Mouse (Mus musculus) heart, adult 11 months (tissue): Measurements from ENCODE around the gene Hacd2.

Experiments used
- DNase-seq: peaks from one replicate; pipeline ENCODE4 v3.0.0; 2022

The Hacd2 gene

DNA sequence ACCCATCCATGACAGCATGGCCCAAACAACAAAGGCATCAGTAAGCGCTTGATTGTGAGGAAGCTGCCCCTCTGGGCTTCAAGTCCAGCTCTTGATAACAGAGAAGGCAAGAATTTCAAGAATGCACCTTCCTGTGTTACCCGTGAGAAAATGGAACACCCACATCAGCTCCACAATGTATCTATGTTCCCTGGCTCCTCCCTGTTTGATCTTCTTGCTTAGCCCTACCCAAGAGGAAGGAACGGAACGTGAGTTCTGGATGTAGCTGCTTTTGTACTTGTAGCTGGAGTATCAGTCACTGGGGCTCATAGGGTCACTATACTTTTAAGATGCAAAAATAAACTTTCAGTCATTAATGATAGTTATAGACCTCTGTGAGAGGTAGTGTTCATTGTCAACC is 98.4 kb downstream of the Hacd2 start:
- DNase-seq, result peak; percentile 55

DNA sequence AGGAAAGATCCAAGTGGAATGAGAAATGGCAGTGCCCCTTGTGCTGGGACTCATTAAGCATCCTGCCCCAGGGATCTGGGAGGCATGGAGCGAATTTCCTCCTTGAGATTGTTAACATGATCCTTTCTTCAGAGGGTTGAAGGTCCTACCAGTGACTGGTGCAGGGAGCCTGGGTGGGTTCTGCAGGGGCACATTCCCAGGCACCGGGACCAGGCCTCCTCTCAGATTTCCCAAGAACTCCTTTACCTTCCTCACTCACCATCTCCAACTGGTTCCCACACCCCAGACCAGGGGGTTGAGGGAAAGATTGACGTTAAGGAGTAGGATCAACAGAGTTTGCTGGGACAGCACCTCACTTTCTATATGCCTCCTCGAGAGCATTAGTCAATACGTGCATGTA is 105.0 kb downstream of the Hacd2 start:
- no peak for DNase-seq

DNA sequence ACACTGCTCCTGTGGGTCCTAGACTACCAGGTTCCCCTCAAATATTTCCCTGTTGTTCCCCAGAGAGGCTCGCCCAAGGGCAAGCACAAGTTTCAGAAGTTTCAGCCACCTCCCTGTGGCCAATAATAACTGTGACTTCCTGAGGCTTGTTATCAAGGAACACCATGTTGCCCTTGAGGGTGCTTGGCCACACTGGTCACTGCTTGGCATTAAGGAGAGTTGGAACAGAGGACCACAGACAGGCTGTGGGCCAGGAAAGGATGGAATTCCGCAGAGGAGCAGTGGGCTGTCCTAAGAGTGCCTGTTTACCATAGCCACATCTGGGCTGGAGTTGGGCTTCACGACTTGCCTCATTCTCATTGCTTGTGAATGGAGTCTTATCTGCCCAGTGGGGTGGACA is 107.9 kb downstream of the Hacd2 start:
- DNase-seq, result peak; percentile 98

DNA sequence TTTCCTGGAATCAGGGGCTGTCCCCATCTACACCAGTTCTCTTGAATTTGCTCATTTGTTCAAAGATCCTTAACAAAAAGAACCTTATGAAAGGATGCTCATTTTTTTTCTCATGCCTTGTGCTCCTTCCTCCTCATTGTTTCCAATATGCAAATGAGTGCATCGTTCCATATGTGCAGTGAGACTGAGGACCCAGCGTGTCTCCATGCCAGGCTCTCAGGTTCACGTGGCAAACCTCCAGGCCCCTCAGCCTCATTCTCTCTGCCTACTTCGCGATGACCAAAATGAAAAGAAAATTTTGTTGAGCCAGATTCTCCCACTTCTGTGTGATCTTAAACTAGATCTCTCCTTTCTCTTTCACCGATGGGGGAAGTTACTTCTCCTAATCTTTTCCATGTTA is 117.2 kb downstream of the Hacd2 start:
- DNase-seq, result no peak

DNA sequence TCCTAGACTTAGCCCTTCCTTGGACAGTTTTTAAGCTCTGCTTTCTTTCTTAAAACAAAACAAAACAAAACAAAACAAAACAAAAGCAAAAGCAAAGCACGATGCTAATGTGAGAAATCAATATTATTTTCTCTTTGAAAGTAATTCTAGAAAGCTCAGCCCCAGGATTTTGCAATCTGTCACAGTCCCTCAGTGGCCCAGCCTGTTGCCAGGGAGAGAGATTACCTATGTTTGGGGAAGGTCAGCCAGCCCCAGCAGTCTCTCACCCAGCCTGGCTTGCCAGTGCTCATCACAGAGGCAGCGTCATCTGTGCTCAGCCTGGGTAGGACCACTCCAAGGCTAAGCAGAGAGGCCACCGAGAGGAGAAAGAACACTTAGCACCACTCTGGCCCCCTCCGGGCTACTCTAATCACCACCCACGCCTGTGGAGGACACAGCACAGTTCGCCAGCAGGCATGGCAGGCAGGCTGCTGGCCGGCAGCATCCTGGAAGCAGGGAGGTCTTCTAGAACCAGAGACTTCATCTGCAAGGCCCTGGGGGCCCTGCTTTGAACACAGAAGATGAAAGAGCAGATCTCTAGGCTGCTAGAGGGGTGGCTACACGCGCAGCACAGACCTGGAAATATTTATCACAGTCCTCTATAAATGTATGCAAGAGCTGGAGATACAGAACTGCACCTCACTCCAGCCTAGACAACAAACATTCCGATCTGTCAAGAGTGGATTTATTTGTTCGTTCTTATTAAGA is 117.8 kb downstream of the Hacd2 start:
- peak; percentile 93 for DNase-seq

DNA sequence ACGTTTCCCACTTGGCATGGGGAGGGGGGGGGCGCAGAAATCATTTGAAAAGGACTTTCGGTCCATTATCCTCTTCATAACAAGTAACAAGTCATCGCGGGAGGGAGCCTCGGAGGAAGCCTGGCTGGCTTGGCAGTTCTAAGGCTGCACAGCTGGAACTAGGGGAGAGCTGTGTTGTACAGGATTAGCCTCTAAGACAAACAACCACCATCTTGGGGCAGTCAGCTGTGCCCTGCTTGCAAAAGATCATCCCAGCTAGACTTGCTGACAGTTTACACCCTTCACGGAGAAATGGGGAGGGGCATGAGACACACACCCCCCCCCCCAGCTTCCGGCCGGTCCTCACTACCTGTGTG is 118.4 kb downstream of the Hacd2 start:
- no peak for DNase-seq

DNA sequence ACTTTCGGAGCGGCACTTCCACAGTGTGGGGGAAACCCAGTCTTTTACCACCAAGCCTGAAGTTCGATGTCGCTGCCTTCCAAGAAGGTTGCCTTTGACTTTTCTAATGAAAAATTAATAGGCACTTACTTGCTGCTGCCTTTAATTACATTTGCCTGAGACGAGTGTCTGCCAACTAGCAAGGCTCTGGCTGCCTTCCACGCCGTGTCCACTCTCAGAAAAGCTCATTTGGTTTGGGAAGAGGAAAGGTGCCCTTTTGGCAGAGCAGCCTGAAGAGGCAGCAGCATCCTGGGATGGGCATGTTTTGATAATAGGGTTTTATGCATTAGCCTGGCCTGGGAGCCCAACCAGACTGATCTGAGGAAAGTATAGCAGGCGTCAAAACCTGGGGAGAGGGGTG is 119.6 kb downstream of the Hacd2 start:
- no peak for DNase-seq

DNA sequence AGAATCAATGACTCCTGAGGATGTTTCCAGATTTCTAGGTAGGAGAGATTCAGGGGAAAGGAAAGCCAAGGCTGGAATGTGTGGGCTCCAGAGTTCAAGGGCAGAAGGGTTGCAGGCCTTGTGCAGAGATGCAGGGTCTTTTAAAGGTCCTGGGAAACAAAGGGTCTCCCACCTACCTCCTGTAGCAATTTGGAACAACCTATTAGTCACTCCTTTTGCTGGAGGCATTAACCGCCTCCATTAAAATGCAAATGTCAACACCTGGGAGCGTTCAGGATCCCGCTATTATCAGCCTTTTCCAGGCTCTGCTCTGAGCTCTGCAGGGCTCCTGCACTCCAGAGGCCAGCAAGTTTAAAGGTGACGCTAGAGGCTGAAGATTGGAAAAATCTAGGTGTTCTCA is 123.9 kb downstream of the Hacd2 start:
- DNase-seq, result no peak

DNA sequence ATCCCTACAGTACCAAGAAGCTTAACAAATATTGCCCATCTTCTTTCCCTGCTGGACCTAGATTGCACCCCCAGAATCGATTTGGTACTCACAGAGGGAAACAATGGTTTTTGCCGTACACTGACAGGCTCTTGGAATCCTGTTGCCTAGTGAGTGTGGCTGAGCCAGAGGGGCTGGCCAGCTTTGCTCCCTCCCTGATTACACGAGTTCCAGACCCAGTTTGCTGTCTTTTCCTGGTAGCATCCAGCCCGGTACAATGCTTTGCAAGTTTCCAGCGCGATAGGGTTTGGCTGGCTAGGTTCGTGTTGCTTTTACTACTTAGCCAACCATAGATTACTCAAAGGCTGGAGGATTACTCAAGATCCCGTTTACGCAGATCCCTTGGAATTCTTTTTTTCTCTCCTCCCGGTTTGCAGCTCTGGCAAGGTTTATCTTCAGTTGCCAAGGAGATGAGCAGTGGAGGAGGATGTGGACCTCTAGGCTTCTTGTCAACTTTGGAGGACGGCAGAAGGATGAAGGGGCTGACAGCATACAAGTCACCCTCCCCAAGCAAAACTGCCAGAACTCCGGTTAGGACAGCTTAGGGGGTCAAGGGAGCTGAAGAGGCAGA is 131.0 kb downstream of the Hacd2 start:
- no peak for DNase-seq

DNA sequence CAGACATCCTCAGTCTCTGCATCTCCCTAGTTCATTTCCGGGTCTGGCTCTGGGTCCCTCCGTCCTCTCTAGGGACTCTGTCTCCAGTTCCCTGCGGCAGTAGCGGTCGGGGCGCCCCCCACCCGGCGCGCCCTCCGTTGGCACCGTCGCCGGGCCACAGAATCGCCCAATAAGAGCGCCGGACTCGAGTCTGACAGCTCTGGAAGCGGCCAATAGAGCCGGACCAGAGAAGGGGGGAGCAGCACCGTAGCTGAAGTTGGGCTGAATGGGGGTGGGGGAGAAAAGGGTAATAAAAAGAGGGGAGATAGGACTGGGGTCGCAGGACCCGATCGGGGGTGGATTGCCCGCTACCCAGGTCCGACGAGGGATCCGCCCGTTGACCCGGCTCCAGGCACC is 132.0 kb downstream of the Hacd2 start:
- DNase-seq, result peak; percentile 97

DNA sequence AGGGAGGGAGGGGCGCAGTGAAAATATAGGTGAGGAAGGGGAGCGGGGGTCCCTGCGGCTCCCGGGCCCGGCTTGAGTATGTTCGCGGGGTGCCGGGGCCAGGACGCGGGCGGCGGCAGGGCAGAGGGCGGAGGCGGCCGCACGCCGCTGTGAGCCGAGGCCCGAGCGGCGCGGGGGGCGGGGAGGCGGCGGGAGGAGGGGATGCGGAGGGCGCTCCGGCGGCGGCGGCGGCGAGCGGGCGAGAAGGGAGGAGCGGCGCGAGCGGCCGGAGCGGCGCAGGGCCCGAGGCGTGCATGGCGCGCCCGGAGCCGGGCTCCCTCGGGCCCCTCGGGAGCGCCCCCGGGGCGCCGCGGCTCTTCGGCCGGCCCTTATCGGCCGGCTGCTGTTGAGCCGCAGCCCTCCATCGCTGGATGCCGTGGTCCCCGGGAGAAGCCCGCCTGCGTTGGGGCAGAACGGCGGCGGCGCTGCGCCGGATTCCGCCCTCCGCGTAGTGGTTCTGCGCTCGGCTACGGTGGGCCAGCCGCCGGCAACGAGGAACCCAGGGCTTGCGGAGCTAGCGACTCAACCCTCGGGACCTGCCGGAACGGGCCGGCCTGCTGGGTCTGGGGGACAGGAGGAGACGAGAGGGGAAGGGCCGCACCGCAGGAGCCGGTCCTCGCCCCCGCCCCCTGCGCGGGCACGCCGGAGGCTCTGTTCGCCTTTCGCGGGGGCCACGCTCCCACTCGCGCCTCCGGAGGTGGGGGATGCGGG is 132.6 kb downstream of the Hacd2 start, which contains the start of gene Adcy5:
Gene Adcy5, plus strand, starts transcription at position 237 of the 750 bp plus-strand sequence.
- peak; percentile 93 for DNase-seq

DNA sequence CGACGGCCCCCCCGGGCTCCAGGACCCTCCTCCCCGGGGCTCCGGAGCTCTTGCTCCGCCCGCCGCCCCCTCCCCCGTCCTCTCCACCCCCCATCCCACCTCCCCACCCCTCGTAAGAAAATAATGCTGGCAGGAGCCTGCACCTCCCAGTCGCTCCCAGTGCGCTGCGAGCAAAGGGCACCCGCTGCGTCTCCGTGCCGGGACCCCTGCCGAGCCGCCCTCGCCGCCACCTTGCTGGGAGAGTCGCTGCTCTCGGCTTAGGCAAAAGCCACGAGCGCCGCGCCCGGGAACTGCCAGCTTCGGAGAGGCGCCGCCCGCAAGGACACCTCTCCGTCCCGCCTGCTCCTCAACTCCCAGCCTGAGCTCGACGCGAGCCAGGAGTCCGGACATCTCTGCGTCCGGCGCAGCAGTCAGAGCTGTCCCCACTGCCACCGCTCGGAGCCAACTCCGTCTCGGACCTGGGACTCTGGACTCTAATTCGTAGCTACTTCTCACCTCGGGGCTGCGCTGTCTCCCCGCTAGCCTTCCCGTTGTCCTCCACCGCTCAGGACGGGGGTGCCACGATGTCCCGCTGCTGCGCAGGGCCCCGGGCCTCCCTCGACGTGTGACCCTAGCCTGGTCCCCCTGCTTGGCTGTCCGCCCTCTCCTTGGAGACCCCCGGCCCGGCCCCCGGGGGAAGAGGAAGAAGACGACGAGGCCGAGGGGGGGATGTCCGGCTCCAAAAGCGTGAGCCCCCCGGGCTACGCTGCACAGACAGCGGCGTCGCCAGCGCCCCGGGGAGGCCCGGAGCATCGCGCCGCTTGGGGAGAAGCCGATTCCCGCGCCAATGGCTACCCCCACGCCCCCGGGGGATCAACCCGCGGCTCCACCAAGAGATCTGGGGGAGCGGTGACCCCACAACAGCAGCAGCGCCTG is 133.4 kb downstream of the Hacd2 start:
- peak; percentile 95 for DNase-seq

DNA sequence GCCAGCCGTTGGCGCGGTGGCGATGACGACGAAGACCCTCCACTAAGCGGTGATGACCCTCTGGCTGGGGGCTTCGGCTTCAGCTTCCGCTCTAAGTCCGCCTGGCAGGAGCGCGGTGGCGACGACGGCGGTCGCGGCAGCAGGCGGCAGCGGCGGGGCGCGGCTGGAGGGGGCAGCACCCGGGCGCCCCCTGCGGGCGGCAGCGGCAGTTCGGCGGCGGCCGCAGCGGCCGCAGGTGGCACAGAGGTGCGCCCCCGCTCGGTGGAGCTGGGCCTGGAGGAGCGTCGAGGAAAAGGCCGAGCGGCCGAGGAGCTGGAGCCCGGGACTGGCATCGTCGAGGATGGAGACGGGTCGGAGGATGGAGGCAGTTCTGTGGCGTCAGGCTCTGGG is 134.1 kb downstream of the Hacd2 start:
- DNase-seq, result peak; percentile 94

DNA sequence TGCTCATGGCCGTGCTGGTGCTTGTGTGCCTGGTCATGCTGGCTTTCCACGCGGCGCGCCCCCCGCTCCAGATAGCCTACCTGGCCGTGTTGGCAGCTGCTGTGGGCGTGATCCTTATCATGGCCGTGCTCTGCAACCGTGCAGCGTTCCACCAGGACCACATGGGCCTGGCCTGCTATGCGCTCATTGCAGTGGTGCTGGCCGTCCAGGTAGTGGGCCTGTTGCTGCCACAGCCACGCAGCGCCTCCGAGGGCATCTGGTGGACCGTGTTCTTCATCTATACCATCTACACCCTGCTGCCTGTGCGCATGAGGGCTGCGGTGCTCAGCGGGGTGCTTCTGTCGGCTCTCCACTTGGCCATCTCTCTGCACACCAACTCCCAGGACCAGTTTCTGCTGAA is 134.6 kb downstream of the Hacd2 start:
- peak; percentile 92 for DNase-seq
